Mouse (Mus musculus): ENCODE measurements at regions not wholly inside any gene's neighbourhood (a gene's known extent, or its start where the extent isn't known, plus 50 kb on each side); places are given as distances from the start of the nearest gene placed in this dataset.
A peak's percentile ranks its signal among the peaks of the same experiment; 100 is the strongest.

- intact Hi-C loops (cut with DNase I) = no loop called here
- DNase-seq (ENCODE audit: low spot score) = no peak
Measured at GRCm38 (mm10) chr12:13164791-13165190, 84.2 kb downstream of the Ddx1 start.

- intact Hi-C loops (cut with DNase I) = no loop called here
- no peak for DNase-seq (ENCODE audit: low spot score)
Measured at GRCm38 (mm10) chr12:13161051-13161450, 88.0 kb downstream of the Ddx1 start.

- DNase-seq (ENCODE audit: low spot score) = no peak
- intact Hi-C loops (cut with DNase I) = no loop called here
Measured at GRCm38 (mm10) chr12:13159346-13160055, 89.5 kb downstream of the Ddx1 start.

- intact Hi-C loops (cut with DNase I) = no loop called here
- no peak for DNase-seq (ENCODE audit: low spot score)
Measured at GRCm38 (mm10) chr12:13157666-13158381, 91.2 kb downstream of the Ddx1 start.

GRCm38 (mm10) chr12:13157089-13157488 lies 91.9 kb downstream of the Ddx1 start:
- DNase-seq (ENCODE audit: low spot score) = no peak
- intact Hi-C loops (cut with DNase I) = no loop called here

GRCm38 (mm10) chr12:13150751-13151150 lies 98.3 kb downstream of the Ddx1 start:
- no peak for DNase-seq (ENCODE audit: low spot score)
- intact Hi-C loops (cut with DNase I) = no loop called here

- no peak for DNase-seq (ENCODE audit: low spot score)
- intact Hi-C loops (cut with DNase I) = loop anchor here (2.0 kb wide), 4 partner anchors 28 to 206 kb away; partner anchors contain the start of gene Mycn
Measured at GRCm38 (mm10) chr12:13147251-13147650, 101.8 kb downstream of the Ddx1 start.

GRCm38 (mm10) chr12:13145186-13146115 lies 103.6 kb downstream of the Ddx1 start:
- DNase-seq (ENCODE audit: low spot score) = peak; percentile 35
- intact Hi-C loops (cut with DNase I) = loop anchor here (2.0 kb wide), 4 partner anchors 27 to 205 kb away; partner anchors contain the start of gene Mycn

- intact Hi-C loops (cut with DNase I) = no loop called here
- no peak for DNase-seq (ENCODE audit: low spot score)
Measured at GRCm38 (mm10) chr12:13144739-13145138, 104.3 kb downstream of the Ddx1 start.

GRCm38 (mm10) chr12:13140636-13141035 lies 108.4 kb downstream of the Ddx1 start:
- no peak for DNase-seq (ENCODE audit: low spot score)
- intact Hi-C loops (cut with DNase I) = no loop called here

- intact Hi-C loops (cut with DNase I) = loop anchor here (5.0 kb wide), 1 partner anchor 68 kb away; no protein-coding TSS in a partner anchor
- DNase-seq (ENCODE audit: low spot score) = no peak
Measured at GRCm38 (mm10) chr12:13139189-13139588, 109.8 kb downstream of the Ddx1 start.

GRCm38 (mm10) chr12:13134168-13134567 lies 114.8 kb downstream of the Ddx1 start:
- intact Hi-C loops (cut with DNase I) = no loop called here

GRCm38 (mm10) chr12:13129677-13130082 lies 119.3 kb downstream of the Ddx1 start:
- intact Hi-C loops (cut with DNase I) = no loop called here
- DNase-seq (ENCODE audit: low spot score) = peak; percentile 23

More at GRCm38 (mm10) chr12:13134168-13134567, 114.8 kb downstream of the Ddx1 start:
- no peak for DNase-seq (ENCODE audit: low spot score)

GRCm38 (mm10) chr12:13127407-13127806 lies 121.6 kb downstream of the Ddx1 start:
- intact Hi-C loops (cut with DNase I) = no loop called here

GRCm38 (mm10) chr12:13125054-13125453 lies 124.0 kb downstream of the Ddx1 start:
- no peak for DNase-seq (ENCODE audit: low spot score)
- intact Hi-C loops (cut with DNase I) = no loop called here

More at GRCm38 (mm10) chr12:13127407-13127806, 121.6 kb downstream of the Ddx1 start:
- no peak for DNase-seq (ENCODE audit: low spot score)

GRCm38 (mm10) chr12:13122282-13122681 lies 126.7 kb downstream of the Ddx1 start:
- intact Hi-C loops (cut with DNase I) = no loop called here
- no peak for DNase-seq (ENCODE audit: low spot score)

- no peak for DNase-seq (ENCODE audit: low spot score)
Measured at GRCm38 (mm10) chr12:13120581-13120980, 128.4 kb downstream of the Ddx1 start.

GRCm38 (mm10) chr12:13119653-13120052 lies 129.4 kb downstream of the Ddx1 start:
- intact Hi-C loops (cut with DNase I) = loop anchor here (2.0 kb wide), 1 partner anchor 27 kb away; no protein-coding TSS in a partner anchor
- no peak for DNase-seq (ENCODE audit: low spot score)

More at GRCm38 (mm10) chr12:13120581-13120980, 128.4 kb downstream of the Ddx1 start:
- intact Hi-C loops (cut with DNase I) = no loop called here

GRCm38 (mm10) chr12:13118026-13118425 lies 131.0 kb downstream of the Ddx1 start:
- peak; percentile 15 for DNase-seq (ENCODE audit: low spot score)
- intact Hi-C loops (cut with DNase I) = loop anchor here (2.0 kb wide), 1 partner anchor 29 kb away; no protein-coding TSS in a partner anchor

GRCm38 (mm10) chr12:13114341-13114740 lies 134.7 kb downstream of the Ddx1 start:
- DNase-seq (ENCODE audit: low spot score) = no peak

More at GRCm38 (mm10) chr12:13114341-13114740, 134.7 kb downstream of the Ddx1 start:
- intact Hi-C loops (cut with DNase I) = no loop called here
